Mouse (Mus musculus) liver, postnatal 0 days (tissue): Measurements from ENCODE around the gene Gpc1. TPM values are rescaled to one million over a fixed set of nuclear protein-coding genes. Genes with fewer than 3 reads are reported as not detected.

ENCODE experiments used
- ATAC-seq: fragments of 200-750 bp; cut with Nextera tagmentation; 2 replicates; pipeline ENCODE4 v1.8.0; 2017; ENCODE audit warnings: mild to moderate bottlenecking, moderate library complexity
- DNase-seq: peaks from one replicate; pipeline ENCODE4 v3.0.0-alpha.2; 2016
- H3K27ac ChIP-seq: fragments of 300-500 bp; sonication (generic); 2 replicates; pipeline ENCODE4 v1.5.1; 2014; ENCODE audit warnings: antibody characterized with exemption, moderate library complexity, mild to moderate bottlenecking, low read depth
- H3K27me3 ChIP-seq: fragments of 300-500 bp; sonication (generic); 2 replicates; pipeline ENCODE4 v1.6.1; 2014; ENCODE audit warnings: low read length, control low read depth, mixed read lengths; ENCODE audit not compliant: insufficient read depth
- H3K36me3 ChIP-seq: fragments of 300-500 bp; sonication (generic); replicated peaks from 2 replicates; pipeline ENCODE4 v1.6.1; 2014; ENCODE audit warnings: mild to moderate bottlenecking, control low read depth, low read length, moderate library complexity, mixed read lengths; ENCODE audit not compliant: insufficient read depth
- H3K4me1 ChIP-seq: fragments of 300-500 bp; sonication (generic); 2 replicates; pipeline ENCODE4 v1.6.1; 2014; ENCODE audit warnings: antibody characterized with exemption, mild to moderate bottlenecking, control low read depth; ENCODE audit not compliant: insufficient read depth
- H3K4me2 ChIP-seq: fragments of 300-500 bp; sonication (generic); 2 replicates; pipeline ENCODE4 v1.6.1; 2014; ENCODE audit warnings: low read depth, mild to moderate bottlenecking, low read length, moderate library complexity, mixed read lengths
- H3K4me3 ChIP-seq: fragments of 300-500 bp; sonication (generic); 2 replicates; pipeline ENCODE4 v1.5.1; 2014; ENCODE audit warnings: low read depth, low read length
- H3K9ac ChIP-seq: fragments of 300-500 bp; sonication (generic); replicated peaks from 2 replicates; pipeline ENCODE4 v1.6.1; 2014; ENCODE audit warnings: mild to moderate bottlenecking, moderate library complexity
- H3K9me3 ChIP-seq: fragments of 300-500 bp; sonication (generic); 2 replicates; pipeline ENCODE4 v1.6.1; 2016; ENCODE audit warnings: mild to moderate bottlenecking, control low read depth, low read length, mixed read lengths
- CTCF ChIP-seq: sonication (generic); IDR thresholded peaks from 2 replicates; pipeline ENCODE4 v1.5.1; 2016; ENCODE audit warnings: antibody characterized with exemption, low read depth
- EP300 ChIP-seq: IDR thresholded peaks from 2 replicates; pipeline ENCODE4 v1.6.1; 2016; ENCODE audit warnings: antibody characterized with exemption, low read depth, mild to moderate bottlenecking
- WGBS: fragments of 180-500 bp; shearing (Covaris S2); extraction: QIAGEN DNeasy Blood & Tissue Kit; methylation state at CpG from one replicate; pipeline ENCODE4 v1.1.7; 2014; ENCODE audit not compliant: insufficient replicate concordance; 5-methylcytosine and 5-hydroxymethylcytosine counted together
- polyA plus RNA-seq: library from polyadenylated mRNA; unstranded; fragments of >200 nt; fragmentation: Nextera tagmentation; extraction: Ambion mirVana; gene quantifications from 2 replicates; pipeline ENCODE4 v1.2.1, GENCODE M21; 2015

Gpc1 gene
- polyA plus RNA-seq, 1 experiment from 2014 or later: 3.3 TPM

DNA sequence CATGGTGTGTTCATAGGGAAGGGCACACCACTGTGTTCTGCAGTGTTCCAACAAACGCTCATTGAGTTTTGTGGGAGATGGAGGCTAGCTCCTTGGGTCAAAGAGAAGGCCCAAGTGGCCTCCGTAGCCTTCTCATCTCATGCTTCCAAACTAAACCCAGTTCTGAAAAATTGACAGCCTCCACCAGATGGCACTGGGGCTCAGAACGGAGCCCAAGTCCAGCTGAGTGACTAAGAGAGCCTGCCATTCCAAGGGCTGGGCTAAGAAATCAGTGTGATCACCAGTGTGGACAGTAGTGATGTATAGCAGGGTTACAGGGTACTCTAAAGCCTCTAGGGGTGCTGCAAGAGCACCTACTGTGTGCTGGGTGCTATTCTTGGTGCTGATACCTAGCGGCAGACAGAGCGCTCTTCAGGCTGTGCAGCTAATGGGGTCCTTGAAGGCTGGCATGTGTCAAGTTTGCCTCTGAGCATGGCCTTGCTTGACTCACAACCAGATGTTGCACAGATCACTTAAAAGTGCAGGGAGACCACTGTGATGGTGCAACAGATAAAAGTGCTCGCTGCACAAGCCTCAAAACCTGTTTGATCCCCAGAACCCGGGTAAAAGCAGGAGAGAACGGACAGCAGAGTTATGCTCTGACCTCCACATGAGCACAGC is 8.9 kb downstream of the Gpc1 start:
- DNase-seq: no peak
- H3K9me3 ChIP-seq: no peaks in the 10 kb centered on the region

DNA sequence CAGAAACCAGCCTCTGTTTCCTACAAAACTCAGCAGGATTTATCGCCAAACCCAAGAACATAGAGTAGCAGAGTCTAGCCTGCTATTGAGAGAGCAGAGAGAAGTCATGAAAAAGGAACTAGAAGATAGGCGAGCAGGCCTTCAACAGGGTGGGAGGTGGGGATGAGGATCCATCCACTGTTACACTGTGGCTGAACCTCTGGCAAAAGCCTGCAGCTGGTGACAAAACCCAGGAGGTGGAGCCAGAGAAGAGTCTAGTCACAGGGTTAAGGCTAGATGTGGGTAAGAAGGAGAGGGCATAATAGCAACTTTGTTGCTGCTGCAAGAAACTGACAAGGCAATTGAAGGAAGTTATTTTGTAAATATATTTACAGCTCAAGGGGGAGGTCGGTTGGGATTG is 10.0 kb downstream of the Gpc1 start:
- Histone ChIP-seq H3K27me3 (no peaks in the 10 kb centered on the region), H3K4me3 (no peak overlapping the region), H3K9me3 (no peaks in the 10 kb centered on the region), H3K4me1 (no peaks in the 10 kb centered on the region), H3K36me3 (no peaks in the 10 kb centered on the region), H3K4me2 (no peak overlapping the region), H3K9ac (no peak overlapping the region), H3K27ac (no peak overlapping the region)
- TF ChIP-seq EP300: no peak
- TF ChIP-seq CTCF: no peak
- 45% methylated on average over 3 of the region's 3 CpGs for WGBS
- ATAC-seq: no peak
- DNase-seq: no peak

More for the DNA sequence above, 8.9 kb downstream of the Gpc1 start:
- H3K9ac ChIP-seq: no peak overlapping the region
- H3K36me3 ChIP-seq: no peaks in the 10 kb centered on the region
- H3K27me3 ChIP-seq: no peaks in the 10 kb centered on the region
- H3K4me3 ChIP-seq: no peak overlapping the region
- TF ChIP-seq CTCF: 0 out of 2 replicates have a peak, but pooled peaks have one; percentile 13
- TF ChIP-seq EP300: no peak
- WGBS: 78% methylated on average over 8 of the region's 8 CpGs
- no peak overlapping the region for H3K4me2 ChIP-seq
- ATAC-seq: no peak
- H3K4me1 ChIP-seq: no peaks in the 10 kb centered on the region
- H3K27ac ChIP-seq: no peak overlapping the region

DNA sequence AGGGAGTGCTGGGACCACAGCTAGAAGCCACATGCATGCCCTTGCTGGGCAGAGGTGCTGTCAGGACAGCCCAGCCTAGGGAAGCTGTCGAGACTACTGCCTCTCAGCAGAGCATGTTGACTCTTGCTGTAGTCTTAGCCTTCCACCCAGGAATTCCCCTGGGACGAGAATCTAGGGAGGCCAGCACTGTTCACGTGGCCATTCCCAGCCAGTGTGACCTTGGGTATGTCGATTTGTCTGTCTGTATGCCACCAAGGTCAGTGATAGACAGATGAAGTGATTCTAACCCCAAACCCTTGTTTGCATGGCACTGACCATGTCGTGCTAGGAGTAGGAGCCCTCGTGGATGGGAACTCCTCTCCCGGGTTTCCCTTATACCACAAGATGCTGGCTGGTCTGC is 14.4 kb downstream of the Gpc1 start:
- Histone ChIP-seq H3K4me1 (peaks cover 3% of the 10 kb centered on the region; the same call in 1 of the 2 replicates), H3K4me2 (no peak overlapping the region), H3K9ac (no peak overlapping the region), H3K36me3 (no peaks in the 10 kb centered on the region), H3K27ac (no peak overlapping the region), H3K9me3 (no peaks in the 10 kb centered on the region), H3K27me3 (peaks cover 24% of the 10 kb centered on the region), H3K4me3 (no peak overlapping the region)
- 56% methylated on average over 7 of the region's 7 CpGs for WGBS
- DNase-seq (no peak), ATAC-seq (no peak)
- TF ChIP-seq EP300: no peak
- TF ChIP-seq CTCF: no peak

DNA sequence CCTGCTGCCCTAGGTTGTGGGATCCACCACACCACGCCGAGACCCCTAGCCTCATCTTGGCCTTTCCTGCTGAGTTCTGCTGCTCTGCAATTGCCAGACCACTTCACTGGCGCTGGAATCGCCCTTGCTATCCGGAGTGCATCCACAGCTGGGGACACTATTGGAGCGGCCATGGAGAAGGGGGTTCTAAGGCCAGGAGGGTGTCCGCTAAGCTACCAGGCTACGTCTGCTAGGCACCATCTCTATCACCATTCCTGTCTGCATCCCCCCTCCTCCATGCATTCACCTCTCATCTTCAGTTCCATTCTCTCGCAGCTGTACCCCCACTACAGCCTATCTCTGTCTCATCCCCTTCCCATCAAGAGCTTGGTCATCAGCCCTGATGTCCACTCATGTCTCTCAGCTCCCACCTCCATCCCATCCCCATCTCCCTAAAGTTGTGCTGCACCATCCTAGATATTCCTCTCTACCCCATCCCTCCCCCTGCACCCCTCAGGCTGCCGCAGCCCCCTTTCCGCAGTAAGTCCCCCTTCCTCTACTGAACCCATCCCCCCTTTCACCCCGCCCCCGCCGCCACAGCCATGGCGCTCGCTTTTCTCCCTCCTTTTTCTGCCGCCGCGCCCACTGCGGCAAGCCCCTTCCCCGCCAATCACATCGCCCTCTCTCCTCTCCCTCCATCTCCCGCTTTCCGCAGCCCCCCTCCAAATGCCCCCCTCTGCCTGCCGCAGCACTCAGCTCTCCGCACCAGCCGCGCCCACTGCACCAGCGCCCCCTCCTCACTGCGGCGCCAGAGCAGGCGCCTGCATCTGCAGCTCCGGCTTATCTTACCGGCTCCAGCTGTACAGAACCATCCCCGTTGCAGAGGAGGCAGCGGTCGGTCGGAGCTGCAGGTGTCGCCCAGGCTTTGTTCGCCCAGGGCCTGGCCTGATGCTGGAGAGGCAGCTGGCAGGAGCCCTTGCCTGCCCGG is 16.7 kb downstream of the Gpc1 start:
- WGBS: 14% methylated on average over 39 of the region's 41 CpGs
- H3K4me3 ChIP-seq: no peak overlapping the region
- no peak for DNase-seq

DNA sequence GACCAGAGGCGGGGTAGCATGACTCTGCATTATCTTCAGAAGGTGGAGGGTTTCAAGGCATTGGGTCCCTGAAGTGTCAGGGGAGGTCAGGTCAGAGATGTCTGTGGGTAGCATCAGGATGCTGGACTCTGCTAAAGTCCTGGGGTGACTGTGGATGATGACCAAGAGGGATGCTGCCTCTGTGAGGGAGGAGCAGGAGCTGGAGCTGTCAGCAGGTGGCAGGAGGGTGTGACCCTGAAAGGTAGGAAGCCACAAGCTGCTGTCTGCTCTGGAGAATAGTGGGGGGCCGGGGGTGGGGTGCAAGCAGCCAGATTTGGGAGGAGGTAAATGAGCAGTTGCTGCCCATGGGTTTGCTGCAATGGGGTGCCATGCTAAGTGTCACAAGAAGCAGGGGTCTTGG is 18.0 kb downstream of the Gpc1 start:
- Histone ChIP-seq H3K4me3 (no peak overlapping the region), H3K27ac (no peak overlapping the region), H3K4me1 (peaks cover 3% of the 10 kb centered on the region; the same call in 1 of the 2 replicates), H3K27me3 (peaks cover 24% of the 10 kb centered on the region), H3K4me2 (no peak overlapping the region), H3K9ac (no peak overlapping the region), H3K36me3 (no peaks in the 10 kb centered on the region), H3K9me3 (no peaks in the 10 kb centered on the region)
- TF ChIP-seq CTCF (0 out of 2 replicates have a peak, but pooled peaks have one; percentile 8), EP300 (no peak)
- DNase-seq (peak; percentile 42), ATAC-seq (no peak)
- WGBS: 56% methylated on average over 2 of the region's 2 CpGs

More for the DNA sequence above, 16.7 kb downstream of the Gpc1 start:
- Histone ChIP-seq H3K27ac (no peak overlapping the region), H3K4me2 (peak overlapping the region; percentile 18; the same call in 1 of the 2 replicates), H3K36me3 (no peaks in the 10 kb centered on the region), H3K4me1 (peaks cover 3% of the 10 kb centered on the region; the same call in 1 of the 2 replicates), H3K9ac (no peak overlapping the region), H3K27me3 (peaks cover 24% of the 10 kb centered on the region), H3K9me3 (no peaks in the 10 kb centered on the region)
- no peak for TF ChIP-seq EP300
- no peak for TF ChIP-seq CTCF
- ATAC-seq: no peak

DNA sequence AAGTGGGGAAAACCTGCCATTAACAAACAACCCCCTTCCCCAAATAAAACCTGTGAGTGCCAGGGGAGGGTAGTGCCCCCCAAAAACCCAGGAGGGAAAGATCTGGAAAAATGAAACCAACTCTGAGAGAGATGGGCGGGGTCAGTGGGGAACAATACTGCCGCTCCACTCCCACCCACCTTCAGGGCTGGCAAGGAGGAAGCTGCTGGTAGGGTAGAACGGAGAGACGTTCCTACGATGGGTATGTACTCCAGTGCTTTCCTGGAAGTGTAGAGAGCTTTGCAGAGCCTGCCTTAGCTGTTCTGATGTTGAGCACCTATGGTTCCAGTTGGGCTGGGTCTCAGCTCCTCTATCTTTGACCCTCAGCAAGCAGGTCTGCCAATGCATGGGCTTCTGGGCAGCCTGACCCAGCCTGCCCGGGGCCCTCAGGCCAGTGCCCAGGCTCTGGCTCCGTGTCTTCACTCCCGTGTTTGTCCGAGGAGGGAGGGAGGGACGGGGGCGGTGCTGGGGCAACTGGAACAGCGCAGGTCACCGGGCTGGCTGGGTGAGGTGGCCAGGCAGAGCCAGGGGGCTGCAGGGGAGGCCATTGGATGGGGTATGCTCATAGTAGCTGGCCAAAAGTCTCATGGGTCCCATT is 18.6 kb downstream of the Gpc1 start:
- Histone ChIP-seq H3K4me3 (no peak overlapping the region), H3K4me2 (no peak overlapping the region), H3K9ac (no peak overlapping the region), H3K4me1 (peaks cover 3% of the 10 kb centered on the region; the same call in 1 of the 2 replicates), H3K9me3 (no peaks in the 10 kb centered on the region), H3K27me3 (peaks cover 24% of the 10 kb centered on the region), H3K36me3 (no peaks in the 10 kb centered on the region), H3K27ac (no peak overlapping the region)
- ATAC-seq: no peak
- DNase-seq: no peak
- TF ChIP-seq CTCF: no peak
- no peak for TF ChIP-seq EP300
- WGBS: 41% methylated on average over 13 of the region's 13 CpGs
